Mouse (Mus musculus): ENCODE measurements around the gene Elavl2. TPM values are rescaled to one million over a fixed set of nuclear protein-coding genes. Genes with fewer than 3 reads are reported as not detected.

Gene Elavl2
- total RNA-seq (2021) = 100 to 1,000 TPM; 116 to 135 TPM
- long read RNA-seq, full-length matches to known transcripts = 2 of 26 reads
- long read RNA-seq, partial matches to known transcripts = 4 of 26 reads
- long read RNA-seq, other reads (novel, unspliced or antisense) = 20 of 26 reads

DNA sequence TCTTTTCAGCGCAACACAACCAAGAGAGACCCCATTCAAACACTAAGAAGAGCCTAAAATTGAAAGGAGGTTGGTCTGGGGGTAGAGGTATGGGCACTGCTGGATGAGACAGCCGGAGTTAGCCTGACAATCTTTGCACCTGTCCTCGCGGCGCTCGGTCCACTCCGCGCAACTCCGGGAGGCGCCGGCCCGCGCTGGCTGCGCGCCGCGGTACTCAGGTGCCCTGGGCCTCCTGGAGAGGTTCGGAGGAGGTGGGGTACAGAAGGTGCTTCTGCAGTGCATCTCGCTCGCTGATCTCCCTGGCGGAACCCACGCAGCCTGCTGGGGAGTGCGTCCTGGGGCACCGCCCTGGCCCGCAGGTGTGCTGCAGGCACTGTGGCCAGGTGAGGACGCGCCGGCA lies at the start of gene Elavl2:
Elavl2 (minus strand) TSS at position 363 of the 400 bp plus-strand sequence.
- DNase-seq (ENCODE audit: low spot score in 2 of 2) = no peak

DNA sequence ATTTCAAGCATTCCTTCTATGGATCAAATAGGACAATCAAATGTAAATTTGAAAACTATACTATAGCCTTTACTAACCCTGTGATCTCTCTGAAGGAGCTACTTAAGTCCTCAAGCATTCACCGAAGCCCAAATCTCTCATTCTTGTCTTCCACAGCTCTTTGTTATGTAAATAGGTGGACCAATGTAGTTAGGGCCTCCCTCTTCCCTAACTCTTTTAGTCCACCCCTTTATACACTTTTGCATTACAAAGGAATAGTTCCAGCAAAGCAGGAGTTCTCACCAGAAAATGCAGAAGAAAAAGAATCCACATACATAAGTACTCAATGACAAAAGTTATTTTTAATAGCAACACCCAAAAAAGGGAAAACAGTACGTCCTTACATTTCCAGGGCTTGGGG lies 47.3 kb upstream of the Elavl2 start:
- no peak for DNase-seq (ENCODE audit: low spot score in 2 of 2)

DNA sequence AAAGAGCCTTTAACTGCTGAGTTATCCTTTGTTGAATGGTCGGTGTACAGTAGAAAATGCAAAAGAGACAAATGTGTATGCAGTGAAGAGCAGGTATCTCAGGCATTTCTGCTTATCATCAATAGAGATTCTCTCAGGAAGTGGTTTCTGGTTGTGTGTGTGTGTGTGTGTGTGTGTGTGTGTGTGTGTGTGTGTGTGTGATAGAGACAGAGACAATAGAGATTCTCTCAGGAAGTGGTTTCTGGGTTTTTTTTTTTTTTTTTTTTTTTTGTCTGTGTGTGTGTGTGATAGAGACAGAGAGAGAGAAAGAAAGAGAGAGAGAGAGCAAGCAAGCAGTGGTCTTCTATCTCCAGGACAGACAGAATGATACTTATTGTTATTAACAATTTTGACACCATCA lies 15.0 kb upstream of the Elavl2 start:
- no peak for DNase-seq (ENCODE audit: low spot score in 2 of 2)

DNA sequence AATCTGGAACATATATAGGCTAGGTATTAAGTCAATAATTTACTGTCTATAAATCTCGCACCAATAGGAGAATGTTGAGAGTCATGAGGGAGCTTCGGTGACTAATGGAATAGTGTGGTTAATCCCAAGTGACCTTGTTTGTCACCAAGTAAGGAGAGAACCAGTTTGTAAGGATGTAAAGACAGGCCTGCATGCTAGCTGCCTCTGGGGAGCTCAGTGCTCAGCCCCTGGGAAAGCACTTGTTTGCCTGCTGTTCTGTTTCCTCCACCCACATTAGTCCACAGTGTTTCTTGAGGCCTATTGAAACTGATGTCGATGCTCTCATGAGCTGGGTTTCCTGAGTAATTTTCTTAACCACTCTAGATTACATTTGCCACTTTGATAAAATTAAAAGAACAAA lies 4.5 kb upstream of the Elavl2 start:
- no peak for DNase-seq (ENCODE audit: low spot score in 2 of 2)

DNA sequence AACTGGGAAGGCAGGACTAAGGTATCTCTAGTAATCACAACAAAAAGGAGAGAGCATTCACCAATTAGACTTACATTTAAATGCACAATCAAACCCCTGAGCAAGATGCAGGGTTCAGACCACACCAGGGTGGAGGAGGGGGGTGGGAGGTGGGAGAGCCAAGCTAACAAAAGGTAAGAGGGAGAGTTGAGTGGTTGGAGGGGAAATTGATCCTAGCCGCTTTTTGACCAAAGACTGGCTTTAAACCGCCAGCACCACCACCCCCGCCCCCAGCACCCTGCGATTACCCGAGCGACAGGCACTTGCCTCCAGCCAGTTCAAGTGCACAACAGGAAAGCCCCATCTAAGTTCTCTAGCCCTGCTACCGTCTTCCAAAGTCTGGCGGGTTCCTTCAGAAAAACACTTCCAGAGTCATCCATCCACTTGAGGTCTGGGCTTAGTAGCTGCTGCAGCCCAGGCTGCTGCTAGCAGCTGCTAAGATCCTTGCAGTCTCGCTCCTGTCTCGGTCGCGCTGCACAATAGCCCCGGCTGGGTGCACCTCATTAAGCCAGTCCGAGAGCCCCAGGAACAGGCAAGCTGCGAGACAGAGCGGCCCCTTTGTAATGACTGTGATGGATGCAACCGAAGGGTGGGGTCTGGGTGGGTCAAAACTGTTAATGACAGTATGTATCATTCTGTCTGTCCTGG lies 932 bp downstream of the Elavl2 start:
- peak; percentile 6 to 28 for DNase-seq (ENCODE audit: low spot score in 2 of 2)

DNA sequence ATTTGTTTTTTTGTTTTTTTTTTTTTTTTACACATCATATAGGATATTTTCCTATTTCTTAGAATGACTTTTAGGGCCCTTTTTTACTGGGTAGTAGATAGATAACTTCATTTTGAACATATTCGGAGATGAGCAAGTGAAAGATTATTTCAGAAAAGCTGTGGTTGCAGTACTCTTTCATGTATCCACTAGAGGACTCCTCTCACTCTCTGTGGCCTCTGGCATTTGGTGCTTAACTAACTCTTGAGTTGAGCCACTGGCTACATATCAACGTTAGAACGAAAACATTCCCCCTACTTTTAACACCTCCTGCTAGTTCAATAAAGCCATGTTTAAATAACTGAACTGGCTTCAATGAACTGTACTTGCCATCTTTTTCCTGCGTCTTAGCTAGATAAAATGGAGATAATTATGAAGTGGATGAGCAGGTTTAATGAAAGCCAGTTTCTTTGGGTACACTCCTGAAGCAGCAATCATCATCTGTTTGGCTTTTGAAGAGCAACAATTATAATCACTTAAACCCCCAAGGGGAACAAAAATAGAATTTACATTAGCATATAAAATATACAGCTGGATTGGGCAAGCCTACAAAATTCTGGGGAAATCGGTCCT lies 8.5 kb downstream of the Elavl2 start:
- DNase-seq (ENCODE audit: low spot score in 2 of 2) = no peak

DNA sequence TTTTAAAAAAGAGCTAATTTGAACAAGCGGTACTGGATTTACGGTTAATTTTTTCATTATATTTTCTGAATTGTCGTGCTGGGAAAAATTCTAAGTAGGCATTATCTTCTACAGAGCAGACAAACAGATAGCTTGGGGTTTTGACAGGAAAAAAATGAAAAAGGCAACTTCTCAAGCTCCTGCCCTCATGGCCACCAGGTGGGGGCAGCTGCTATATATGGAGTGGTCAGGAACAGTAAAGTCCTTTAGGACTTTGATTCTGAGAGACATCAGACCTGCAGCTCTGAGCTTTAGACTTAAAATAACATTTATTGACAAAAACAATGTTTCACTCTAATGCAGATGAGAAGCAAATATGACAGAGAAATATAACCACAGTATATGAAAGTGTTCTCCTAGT lies 12.9 kb downstream of the Elavl2 start:
- DNase-seq (ENCODE audit: low spot score in 2 of 2) = no peak

DNA sequence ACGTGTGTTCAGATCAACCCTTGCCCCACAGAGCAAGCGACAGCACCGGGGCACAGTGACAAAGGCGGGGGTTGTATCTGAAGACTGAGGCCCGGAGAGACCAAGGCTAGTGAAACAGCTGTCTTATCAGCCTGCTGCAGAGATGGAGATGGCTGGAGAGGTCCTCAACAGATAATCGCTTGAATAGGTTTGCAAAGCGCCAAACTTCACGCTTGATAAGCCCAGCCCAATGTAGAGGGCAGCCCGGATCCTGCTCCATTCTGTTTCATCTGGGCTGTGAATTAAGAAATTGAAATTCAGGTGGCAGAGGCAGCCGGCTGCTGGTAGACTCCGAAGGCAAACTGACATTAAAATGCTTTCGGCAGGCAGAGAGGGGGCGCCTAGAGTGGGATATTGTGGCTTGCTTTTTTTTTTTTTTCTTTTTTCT lies 19.4 kb downstream of the Elavl2 start:
- peak in 1 of 2 experiments; percentile 20 for DNase-seq (ENCODE audit: low spot score in 2 of 2)

DNA sequence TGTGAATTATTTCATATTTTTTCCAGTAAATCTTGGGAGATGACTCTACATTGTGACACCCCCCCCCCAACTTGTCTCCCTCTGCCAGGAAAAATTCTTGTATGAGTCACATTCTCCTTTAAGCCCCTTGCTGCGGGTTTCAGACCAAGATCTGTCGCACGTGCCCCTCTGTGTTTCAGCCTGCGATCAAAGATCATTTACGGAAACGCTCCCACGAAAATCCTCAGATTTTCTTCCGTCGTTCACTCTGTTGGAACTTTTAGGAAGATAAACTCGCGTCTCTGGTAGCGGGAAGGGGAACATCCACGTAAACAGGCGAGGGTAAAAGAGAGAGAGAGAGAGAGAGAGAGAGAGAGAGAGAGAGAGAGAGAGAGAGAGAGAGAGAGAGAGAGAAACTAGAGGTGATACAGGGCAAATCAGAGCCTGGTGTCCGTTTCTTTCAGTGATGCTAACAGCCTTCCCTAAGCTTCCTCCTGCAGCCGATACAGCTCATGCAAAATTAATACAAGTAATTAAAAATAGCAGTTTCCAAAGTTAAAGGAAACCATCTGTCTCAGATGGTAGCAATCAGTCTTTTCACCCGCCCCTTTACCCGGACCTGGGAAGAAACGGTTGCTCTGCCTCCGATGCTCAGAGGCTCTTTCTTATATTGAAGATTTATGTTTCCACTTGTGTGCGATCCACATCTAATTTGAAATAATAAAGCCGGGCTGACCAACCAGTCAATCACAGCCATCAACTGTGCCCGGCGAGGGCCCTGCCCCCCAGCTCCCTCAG lies 20.1 kb downstream of the Elavl2 start:
- DNase-seq (ENCODE audit: low spot score in 2 of 2) = no peak

DNA sequence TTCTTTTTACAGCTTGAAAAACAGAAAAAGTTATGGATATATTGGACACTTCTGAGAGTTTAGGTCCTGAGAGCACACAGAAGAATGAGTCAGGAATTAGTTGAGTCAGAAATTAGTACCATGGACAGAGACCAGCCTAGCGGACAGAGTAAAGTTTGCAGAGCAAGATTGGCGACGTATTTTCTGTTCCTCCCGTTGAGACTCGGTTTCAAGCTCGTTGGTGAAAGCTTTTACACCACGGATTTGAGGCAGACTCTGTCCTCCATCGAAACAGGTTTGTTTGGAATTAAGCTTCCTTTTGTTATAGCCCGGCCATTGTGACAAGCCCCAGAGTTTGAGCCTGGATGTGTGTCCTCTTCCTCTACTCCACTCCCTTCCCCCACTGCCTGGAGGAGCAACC lies 21.0 kb downstream of the Elavl2 start:
- no peak for DNase-seq (ENCODE audit: low spot score in 2 of 2)

DNA sequence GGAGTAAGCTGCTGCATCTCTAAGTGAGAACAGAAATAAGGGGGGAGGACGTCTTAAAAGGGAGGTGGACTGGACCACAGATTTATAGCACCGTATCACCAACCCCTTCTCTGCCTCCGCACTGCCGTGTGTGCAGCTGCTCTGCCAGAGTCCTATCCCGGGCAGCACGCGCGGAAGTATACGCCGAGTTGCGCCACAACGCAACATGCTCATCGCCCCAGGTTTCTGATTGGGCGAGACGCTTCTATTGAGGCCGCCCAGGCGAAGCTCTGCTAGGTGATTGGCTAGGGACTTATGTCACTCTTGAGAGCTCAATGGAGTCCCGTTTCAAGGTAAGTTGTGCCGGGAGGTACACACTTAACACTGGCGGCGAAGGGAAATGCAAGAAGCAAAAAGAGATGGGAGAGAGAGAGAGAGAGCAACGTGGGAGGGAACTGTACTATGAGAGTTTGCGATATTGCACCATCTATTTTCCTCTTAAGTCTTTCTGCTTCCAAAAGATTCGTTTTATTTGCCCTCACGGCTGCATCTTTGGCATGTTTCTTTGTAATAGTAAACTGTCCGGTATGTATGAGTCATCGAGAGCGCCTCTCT lies 24.2 kb downstream of the Elavl2 start:
- peak; percentile 93 to 95 for DNase-seq (ENCODE audit: low spot score in 2 of 2)

DNA sequence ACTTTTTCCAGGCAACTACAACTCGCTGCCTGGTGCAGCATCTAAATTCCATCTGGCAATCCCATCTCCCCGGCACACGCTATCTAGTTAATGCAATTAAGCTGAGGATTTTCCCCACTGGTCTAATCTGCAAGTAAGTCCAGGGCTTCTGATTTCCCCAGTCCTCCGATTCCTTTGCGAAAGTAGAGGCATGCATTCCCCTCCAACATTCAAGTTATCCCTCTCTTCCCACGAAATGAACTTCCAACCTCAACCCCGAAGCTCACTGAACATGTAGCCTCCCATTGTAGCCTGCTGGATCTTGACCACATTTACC lies 25.3 kb downstream of the Elavl2 start:
- no peak for DNase-seq (ENCODE audit: low spot score in 2 of 2)

DNA sequence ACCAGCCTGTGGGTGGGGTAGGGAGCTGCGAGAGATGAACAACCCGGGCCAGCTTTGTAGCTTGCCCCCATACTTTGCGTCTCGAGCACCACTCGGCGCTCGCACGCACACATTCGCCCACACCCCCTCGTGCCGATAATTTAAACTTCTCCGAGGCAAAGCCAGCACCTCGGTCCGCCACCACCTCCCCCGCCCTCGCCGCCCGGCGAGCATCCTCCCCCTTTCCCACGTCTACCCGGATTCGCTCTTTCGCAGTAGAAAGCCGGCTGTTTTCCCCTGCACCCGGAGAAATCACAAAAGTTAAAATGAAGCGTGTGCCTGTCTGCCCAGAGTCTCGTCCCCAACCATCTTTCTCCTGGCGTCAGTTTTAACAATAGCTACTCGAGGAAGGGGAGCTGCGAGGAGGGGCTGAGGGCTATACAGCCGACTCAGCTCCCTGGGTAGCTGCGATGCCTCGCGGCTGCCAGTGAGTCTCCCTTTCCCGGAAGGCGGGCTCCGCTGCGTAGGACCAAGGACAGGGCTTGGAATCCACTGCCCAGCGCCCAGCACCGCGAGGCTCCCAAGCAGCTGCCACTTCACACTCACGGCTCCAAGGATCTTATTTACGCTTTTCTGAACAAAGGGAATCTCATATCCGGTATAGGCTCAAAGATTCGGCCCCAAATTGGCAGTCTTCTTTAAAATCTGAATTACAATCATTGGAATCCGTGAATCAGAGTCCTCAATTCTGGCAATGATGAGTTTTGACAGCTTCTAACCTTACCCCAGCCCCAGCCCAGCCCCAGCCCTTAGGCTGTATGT lies 25.8 kb downstream of the Elavl2 start:
- DNase-seq (ENCODE audit: low spot score in 2 of 2) = peak; percentile 50 to 61

DNA sequence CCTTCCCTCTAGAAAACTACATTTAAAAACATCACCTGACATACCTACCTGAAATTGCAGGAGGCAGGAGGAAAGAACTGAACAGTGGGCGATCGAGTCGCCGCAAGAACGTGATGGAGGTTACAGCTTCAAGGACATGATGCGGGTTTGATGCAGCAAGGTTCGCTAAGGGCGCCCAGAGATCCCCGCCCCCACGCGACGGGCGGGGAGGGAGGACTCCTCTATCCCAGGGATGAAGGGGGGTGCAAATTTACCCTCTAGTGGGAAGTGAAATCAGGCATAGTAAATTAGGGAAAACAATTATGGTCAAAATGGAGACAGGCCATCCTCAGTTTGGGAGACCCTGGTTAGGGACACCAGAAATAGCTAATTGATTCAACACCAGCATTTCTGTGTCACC lies 27.7 kb downstream of the Elavl2 start:
- DNase-seq (ENCODE audit: low spot score in 2 of 2) = peak in 1 of 2 experiments; percentile 22

DNA sequence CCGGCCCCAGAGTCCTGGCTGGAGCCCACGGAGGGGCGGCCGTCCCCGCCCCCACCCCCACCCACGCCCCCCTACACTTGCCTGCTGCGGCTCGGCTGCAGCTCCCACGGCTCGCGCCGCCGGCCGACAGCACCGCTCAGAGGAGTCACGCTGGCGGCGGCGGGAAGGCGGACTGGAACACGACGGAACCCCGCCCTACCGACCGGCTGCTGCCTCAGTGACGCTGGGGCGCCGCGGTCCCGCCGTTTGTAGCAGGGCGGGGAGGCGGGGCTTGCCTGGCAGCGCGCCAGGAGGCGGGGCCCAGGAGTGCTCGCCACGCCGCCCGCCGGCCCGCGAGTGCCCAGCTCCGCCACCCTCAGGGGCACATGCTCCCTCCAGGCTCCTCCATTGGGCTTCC lies 28.8 kb downstream of the Elavl2 start:
- DNase-seq (ENCODE audit: low spot score in 2 of 2) = peak; percentile 79 to 87

DNA sequence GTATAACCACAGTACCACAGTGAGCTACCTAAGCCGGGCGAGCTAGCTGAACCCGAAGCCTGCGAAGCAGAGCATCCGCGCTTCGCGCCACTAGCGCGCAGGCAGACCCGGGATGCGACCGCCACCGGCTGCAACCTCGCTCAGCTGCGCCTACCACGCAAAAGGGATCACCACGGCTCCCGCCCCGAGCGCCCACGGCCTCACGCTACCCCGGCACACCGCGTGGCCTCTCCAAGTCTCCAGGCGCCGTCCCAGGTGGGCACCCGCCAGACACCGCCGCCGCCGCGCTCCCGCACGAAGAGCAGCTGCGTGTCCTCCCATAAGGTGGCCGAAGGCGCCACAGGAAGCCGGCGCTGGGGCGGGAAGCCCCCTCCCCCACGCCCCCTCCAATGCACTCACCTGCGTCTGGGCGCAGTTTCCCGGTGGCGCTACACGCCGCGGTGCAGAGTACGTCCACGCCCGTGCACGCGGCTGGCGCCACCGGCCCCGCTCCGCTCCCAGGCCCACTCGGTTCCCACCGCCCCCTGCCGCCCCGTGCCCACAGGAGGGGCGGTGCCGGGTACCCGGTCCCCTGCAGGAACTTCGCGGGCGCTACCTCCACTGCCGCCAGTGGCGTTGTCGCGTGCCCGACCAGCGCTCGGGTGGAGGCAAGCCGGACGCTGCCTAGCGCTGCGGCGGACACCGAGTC lies 29.3 kb downstream of the Elavl2 start:
- DNase-seq (ENCODE audit: low spot score in 2 of 2) = peak; percentile 49 to 59

DNA sequence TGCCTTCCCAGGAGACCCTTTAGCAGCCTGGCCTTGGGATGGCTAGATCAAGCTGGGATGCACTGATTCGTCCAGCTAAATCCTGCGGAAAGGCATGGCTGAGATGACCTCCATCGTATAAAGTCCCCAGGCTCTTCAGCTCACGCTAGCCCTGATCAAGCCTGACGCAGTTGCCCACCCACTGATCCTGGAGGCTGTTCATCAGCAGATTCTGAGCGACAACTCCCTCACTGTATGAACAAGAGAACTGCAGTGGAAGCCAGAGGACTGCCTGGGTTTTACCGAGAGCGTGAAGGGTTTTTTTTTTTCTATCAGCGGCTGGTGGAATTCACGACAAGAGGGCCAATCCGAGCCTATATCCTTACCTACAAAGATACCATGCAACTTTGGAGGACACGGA lies 35.3 kb downstream of the Elavl2 start:
- DNase-seq (ENCODE audit: low spot score in 2 of 2) = no peak

DNA sequence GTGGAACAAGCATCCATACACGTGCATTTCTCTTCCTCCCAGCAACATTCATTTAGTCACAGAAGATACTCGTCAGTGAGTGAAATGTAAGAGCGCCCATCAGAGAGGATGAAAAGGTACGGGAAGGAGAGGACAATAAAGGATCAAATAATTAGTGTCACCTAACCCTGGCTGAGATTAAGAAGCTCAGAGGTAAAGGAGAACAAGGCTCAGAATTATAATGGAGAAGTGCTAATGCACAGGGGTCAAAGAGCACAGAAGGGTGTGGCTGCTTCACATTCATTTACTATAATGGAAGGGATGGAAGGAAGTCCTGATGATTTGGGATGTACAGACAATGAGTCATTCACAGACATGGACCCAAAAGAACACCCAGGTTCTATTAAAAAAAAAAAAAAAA lies 36.6 kb downstream of the Elavl2 start:
- no peak for DNase-seq (ENCODE audit: low spot score in 2 of 2)

DNA sequence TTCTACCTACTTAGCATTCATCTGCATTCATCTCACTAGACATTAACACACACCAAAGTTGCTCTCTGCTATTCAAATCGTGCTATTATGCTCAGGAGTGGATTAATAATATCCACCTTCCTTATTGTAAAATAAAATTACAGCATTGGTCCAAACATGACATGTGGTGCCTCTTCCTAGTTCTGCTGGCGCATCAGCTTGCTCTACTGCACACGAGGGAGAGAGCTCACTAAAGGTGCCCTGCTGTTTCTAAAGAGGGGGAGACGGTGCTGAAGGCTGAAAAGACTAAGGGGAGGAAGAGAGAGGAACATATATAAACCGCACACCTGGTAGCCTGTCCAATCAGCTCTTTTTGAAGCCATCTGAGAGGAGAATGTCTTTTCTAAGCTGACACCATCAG lies 38.1 kb downstream of the Elavl2 start:
- DNase-seq (ENCODE audit: low spot score in 2 of 2) = no peak

DNA sequence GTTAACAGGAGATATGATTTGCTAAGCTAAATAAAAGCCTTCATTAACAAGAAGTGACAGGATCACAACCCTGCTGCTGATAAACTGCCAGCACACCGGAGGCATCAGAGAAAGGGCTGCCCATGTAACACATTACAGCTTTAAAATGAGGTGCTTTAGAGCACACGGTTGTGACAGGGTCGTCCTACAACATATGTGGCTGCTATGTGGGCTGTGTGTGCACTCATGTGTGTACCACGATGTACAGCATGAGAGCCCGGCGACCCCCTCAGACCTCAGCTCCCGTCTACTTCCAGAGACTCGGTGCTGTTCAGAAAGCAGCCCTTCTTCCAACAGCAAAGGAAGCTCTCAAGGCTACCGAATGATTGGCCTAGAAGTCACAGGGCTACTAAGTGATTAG lies 47.4 kb downstream of the Elavl2 start:
- no peak for DNase-seq (ENCODE audit: low spot score in 2 of 2)

Measured in layer of hippocampus, postnatal 10 days (tissue).